Mouse (Mus musculus) bone marrow macrophage, adult 2 months (primary cell): ENCODE data around the gene Gm20425.

Experiments
- CTCF ChIP-seq: IDR thresholded peaks from 2 replicates; pipeline ENCODE4 v1.5.1; 2012; ENCODE audit warnings: low read depth, mild to moderate bottlenecking, low read length, moderate library complexity
- POLR2A ChIP-seq: IDR thresholded peaks from 2 replicates; pipeline ENCODE4 v1.6.1; 2012; ENCODE audit warnings: mild to moderate bottlenecking, low read depth, low read length, borderline replicate concordance

DNA sequence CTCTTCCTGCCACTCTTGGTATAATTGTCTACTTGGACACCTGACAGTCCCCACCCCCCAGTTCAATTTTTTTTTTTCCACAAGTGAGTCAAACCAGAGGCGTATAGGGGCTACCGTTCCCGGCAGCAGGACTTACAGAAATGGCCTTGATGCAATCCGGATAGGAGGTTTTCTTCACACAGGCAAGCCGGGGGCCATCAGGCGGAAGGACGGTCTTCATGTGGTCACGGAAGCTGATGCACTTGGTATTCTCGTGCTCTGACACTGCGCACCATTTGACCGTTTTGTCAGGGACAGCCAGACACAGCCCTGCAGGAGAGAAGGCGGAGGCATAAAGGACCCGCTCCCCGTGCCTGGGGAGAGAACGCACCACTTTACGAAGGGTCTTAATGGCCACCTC is 2.3 kb downstream of the Gm20425 start:
- TF ChIP-seq CTCF (no peak), POLR2A (no peak)
